Mouse (Mus musculus): Measurements from ENCODE around the gene Foxo4. TPM values are rescaled to one million over a fixed set of nuclear protein-coding genes. Genes with fewer than 3 reads are reported as not detected.

Foxo4 gene
- polyA plus RNA-seq (2015; fragmentation: Nextera tagmentation; extraction: Ambion mirVana), result 1.2 and 1.7 TPM in 2 replicates

- Histone ChIP-seq H3K4me3 (ENCODE audit: low read depth, low read length) (peak within 1 kb of the TSS; percentile 72), H3K4me1 (ENCODE audit: control insufficient read depth, low read depth, low read length) (peaks cover 3% of the 10 kb centered on the region), H3K36me3 (ENCODE audit: control insufficient read depth, insufficient read depth) (peaks cover 3% of the 10 kb centered on the region; the same call in 1 of the 2 replicates), H3K9ac (ENCODE audit: low read depth, low read length) (peak within 1 kb of the TSS; percentile 85), H3K9me3 (replicated peaks; ENCODE audit: control insufficient read depth, low read length) (no peaks in the 10 kb centered on the region), H3K27ac (ENCODE audit: low read length) (peak within 1 kb of the TSS; percentile 75), H3K4me2 (ENCODE audit: low read depth, low read length) (peak within 1 kb of the TSS; percentile 68), H3K27me3 (ENCODE audit: control insufficient read depth, insufficient read depth, low read depth, low read length) (no peaks in the 10 kb centered on the region)
- ATAC-seq (ENCODE audit: low read depth), result peak; percentile 93
- WGBS (ENCODE audit: insufficient replicate concordance), result 17% methylated on average over 46 of the region's 47 CpGs
Observed at GRCm38 (mm10) chrX:101253952-101254729, at the start of gene Foxo4. Gene Foxo4 (plus strand): TSS chrX:101254528.

GRCm38 (mm10) chrX:101221834-101222795 is 32.2 kb upstream of the Foxo4 start, which contains the start of gene Snx12:
Gene Snx12 (minus strand): TSS chrX:101222563.
- Histone ChIP-seq H3K27ac (ENCODE audit: low read length) (peak within 1 kb of the TSS; percentile 48; the same call in 1 of the 2 replicates), H3K4me3 (ENCODE audit: low read depth, low read length) (peak within 1 kb of the TSS; percentile 68), H3K4me1 (ENCODE audit: control insufficient read depth, low read depth, low read length) (no peaks in the 10 kb centered on the region), H3K9ac (ENCODE audit: low read depth, low read length) (peak within 1 kb of the TSS; percentile 61), H3K27me3 (ENCODE audit: control insufficient read depth, insufficient read depth, low read depth, low read length) (no peaks in the 10 kb centered on the region; the same call in 1 of the 2 replicates), H3K9me3 (replicated peaks; ENCODE audit: control insufficient read depth, low read length) (no peaks in the 10 kb centered on the region), H3K36me3 (ENCODE audit: control insufficient read depth, insufficient read depth) (no peaks in the 10 kb centered on the region), H3K4me2 (ENCODE audit: low read depth, low read length) (peak within 1 kb of the TSS; percentile 53)
- ATAC-seq (ENCODE audit: low read depth), result peak; percentile 93
- WGBS (ENCODE audit: insufficient replicate concordance), result 16% methylated on average over 55 of the region's 55 CpGs

DNA sequence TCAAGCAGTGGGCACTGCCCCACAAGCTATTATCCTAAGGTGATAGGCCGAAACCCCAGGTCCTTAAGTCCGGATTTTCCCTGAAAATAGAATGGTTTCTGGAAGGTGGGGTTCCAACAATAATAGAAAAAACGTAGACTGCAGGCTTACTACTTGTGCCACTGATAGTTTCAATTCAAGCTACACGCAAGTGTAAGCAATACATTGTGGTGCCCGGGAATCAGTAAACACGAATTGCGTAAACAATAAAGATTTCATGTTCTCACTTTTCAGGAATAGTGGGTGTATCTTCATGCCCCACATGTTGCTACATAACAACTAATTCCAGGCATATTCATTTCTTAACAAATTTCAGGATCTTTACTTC is 31.5 kb upstream of the Foxo4 start:
- H3K27ac ChIP-seq (ENCODE audit: low read length), result no peak overlapping the region
- H3K4me1 ChIP-seq (ENCODE audit: control insufficient read depth, low read depth, low read length), result no peaks in the 10 kb centered on the region
- peak overlapping the region; percentile 53 for H3K4me2 ChIP-seq (ENCODE audit: low read depth, low read length)
- ATAC-seq (ENCODE audit: low read depth), result no peak
- no peaks in the 10 kb centered on the region for H3K9me3 ChIP-seq (replicated peaks; ENCODE audit: control insufficient read depth, low read length)
- no peaks in the 10 kb centered on the region for H3K36me3 ChIP-seq (ENCODE audit: control insufficient read depth, insufficient read depth)
- H3K9ac ChIP-seq (ENCODE audit: low read depth, low read length), result peak overlapping the region; percentile 61; the same call in 1 of the 2 replicates
- H3K27me3 ChIP-seq (ENCODE audit: control insufficient read depth, insufficient read depth, low read depth, low read length), result no peaks in the 10 kb centered on the region; the same call in 1 of the 2 replicates
- H3K4me3 ChIP-seq (ENCODE audit: low read depth, low read length), result peak overlapping the region; percentile 68
- WGBS (ENCODE audit: insufficient replicate concordance), result 37% methylated on average over 7 of the region's 7 CpGs

GRCm38 (mm10) chrX:101245011-101245410 is 9.3 kb upstream of the Foxo4 start:
- no peak overlapping the region for H3K9ac ChIP-seq (ENCODE audit: low read depth, low read length)
- H3K4me2 ChIP-seq (ENCODE audit: low read depth, low read length), result no peak overlapping the region
- WGBS (ENCODE audit: insufficient replicate concordance), result 23% methylated on average over 1 of the region's 1 CpGs
- H3K9me3 ChIP-seq (replicated peaks; ENCODE audit: control insufficient read depth, low read length), result no peaks in the 10 kb centered on the region
- H3K27me3 ChIP-seq (ENCODE audit: control insufficient read depth, insufficient read depth, low read depth, low read length), result peaks cover 9% of the 10 kb centered on the region; the same call in 1 of the 2 replicates
- H3K4me3 ChIP-seq (ENCODE audit: low read depth, low read length), result no peak overlapping the region
- H3K36me3 ChIP-seq (ENCODE audit: control insufficient read depth, insufficient read depth), result no peaks in the 10 kb centered on the region
- ATAC-seq (ENCODE audit: low read depth), result no peak
- H3K27ac ChIP-seq (ENCODE audit: low read length), result no peak overlapping the region
- no peaks in the 10 kb centered on the region for H3K4me1 ChIP-seq (ENCODE audit: control insufficient read depth, low read depth, low read length)

- WGBS (ENCODE audit: insufficient replicate concordance), result 11% methylated on average over 26 of the region's 26 CpGs
- peak overlapping the region; percentile 68 for H3K4me2 ChIP-seq (ENCODE audit: low read depth, low read length)
- no peaks in the 10 kb centered on the region for H3K9me3 ChIP-seq (replicated peaks; ENCODE audit: control insufficient read depth, low read length)
- peaks cover 6% of the 10 kb centered on the region for H3K36me3 ChIP-seq (ENCODE audit: control insufficient read depth, insufficient read depth)
- H3K4me3 ChIP-seq (ENCODE audit: low read depth, low read length), result peak overlapping the region; percentile 72
- no peaks in the 10 kb centered on the region for H3K27me3 ChIP-seq (ENCODE audit: control insufficient read depth, insufficient read depth, low read depth, low read length)
- peaks cover 3% of the 10 kb centered on the region for H3K4me1 ChIP-seq (ENCODE audit: control insufficient read depth, low read depth, low read length)
- peak overlapping the region; percentile 75 for H3K27ac ChIP-seq (ENCODE audit: low read length)
- ATAC-seq (ENCODE audit: low read depth), result peak; percentile 10; the same call in 1 of the 2 replicates
- peak overlapping the region; percentile 85 for H3K9ac ChIP-seq (ENCODE audit: low read depth, low read length)
Observed at GRCm38 (mm10) chrX:101254740-101255139, 412 bp downstream of the Foxo4 start.

GRCm38 (mm10) chrX:101256603-101257002 is 2.3 kb downstream of the Foxo4 start:
- no peak overlapping the region for H3K4me2 ChIP-seq (ENCODE audit: low read depth, low read length)
- H3K36me3 ChIP-seq (ENCODE audit: control insufficient read depth, insufficient read depth), result peaks cover 6% of the 10 kb centered on the region
- H3K27me3 ChIP-seq (ENCODE audit: control insufficient read depth, insufficient read depth, low read depth, low read length), result no peaks in the 10 kb centered on the region
- no peaks in the 10 kb centered on the region for H3K9me3 ChIP-seq (replicated peaks; ENCODE audit: control insufficient read depth, low read length)
- no peak overlapping the region for H3K9ac ChIP-seq (ENCODE audit: low read depth, low read length)
- H3K4me3 ChIP-seq (ENCODE audit: low read depth, low read length), result no peak overlapping the region
- no peak overlapping the region for H3K27ac ChIP-seq (ENCODE audit: low read length)
- H3K4me1 ChIP-seq (ENCODE audit: control insufficient read depth, low read depth, low read length), result peaks cover 6% of the 10 kb centered on the region
- ATAC-seq (ENCODE audit: low read depth), result no peak
- 77% methylated on average over 13 of the region's 13 CpGs for WGBS (ENCODE audit: insufficient replicate concordance)

DNA sequence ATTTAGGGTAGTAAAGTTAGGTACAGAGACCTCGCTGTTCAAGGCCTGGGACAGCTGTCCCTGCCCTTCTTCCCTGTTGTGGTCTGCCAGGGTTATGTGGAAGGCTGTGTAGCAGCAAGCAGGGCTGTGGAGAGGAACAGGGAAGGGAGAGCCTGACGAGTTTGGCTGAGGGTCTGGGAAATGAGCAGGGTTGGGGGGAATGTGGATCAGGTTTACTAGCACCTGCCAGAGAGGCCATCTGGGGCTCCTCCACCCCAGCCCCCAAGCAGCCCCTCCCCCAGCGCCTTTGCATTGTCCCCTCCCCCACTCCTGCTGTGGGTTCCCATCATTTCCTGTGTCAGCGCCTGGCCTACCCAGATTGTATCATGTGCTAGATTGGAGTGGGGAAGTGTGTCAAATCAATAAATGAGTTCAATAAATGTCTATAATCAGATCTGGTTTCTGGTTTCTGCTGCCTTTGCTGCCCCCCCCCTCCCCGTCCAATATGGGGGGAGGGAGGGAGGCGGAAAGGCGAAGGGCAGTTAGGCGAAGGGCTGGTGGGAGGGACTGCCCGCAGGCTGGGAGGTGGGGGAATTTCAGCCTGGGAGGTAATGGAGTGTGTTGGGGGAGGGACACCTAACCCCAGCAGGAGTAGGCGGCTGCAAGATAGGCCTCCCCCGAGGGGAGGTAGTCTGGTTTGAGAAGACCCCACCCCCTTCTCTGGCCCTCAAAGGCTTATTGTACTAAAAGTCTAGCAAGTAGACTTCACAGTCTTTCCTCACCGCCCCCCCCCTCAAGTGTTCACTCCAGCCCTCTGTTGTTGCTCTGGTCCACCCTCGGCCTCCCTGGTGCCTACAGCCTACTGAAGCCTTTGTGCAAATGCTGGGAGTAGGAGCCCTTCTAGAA is 6.4 kb downstream of the Foxo4 start:
- Histone ChIP-seq H3K27ac (ENCODE audit: low read length) (no peak overlapping the region; the same call in 1 of the 2 replicates), H3K4me2 (ENCODE audit: low read depth, low read length) (no peak overlapping the region), H3K36me3 (ENCODE audit: control insufficient read depth, insufficient read depth) (peaks cover 6% of the 10 kb centered on the region), H3K4me1 (ENCODE audit: control insufficient read depth, low read depth, low read length) (peaks cover 3% of the 10 kb centered on the region), H3K4me3 (ENCODE audit: low read depth, low read length) (no peak overlapping the region), H3K27me3 (ENCODE audit: control insufficient read depth, insufficient read depth, low read depth, low read length) (no peaks in the 10 kb centered on the region; the same call in 1 of the 2 replicates), H3K9me3 (replicated peaks; ENCODE audit: control insufficient read depth, low read length) (no peaks in the 10 kb centered on the region), H3K9ac (ENCODE audit: low read depth, low read length) (no peak overlapping the region)
- WGBS (ENCODE audit: insufficient replicate concordance), result 24% methylated on average over 13 of the region's 13 CpGs
- no peak for ATAC-seq (ENCODE audit: low read depth)

DNA sequence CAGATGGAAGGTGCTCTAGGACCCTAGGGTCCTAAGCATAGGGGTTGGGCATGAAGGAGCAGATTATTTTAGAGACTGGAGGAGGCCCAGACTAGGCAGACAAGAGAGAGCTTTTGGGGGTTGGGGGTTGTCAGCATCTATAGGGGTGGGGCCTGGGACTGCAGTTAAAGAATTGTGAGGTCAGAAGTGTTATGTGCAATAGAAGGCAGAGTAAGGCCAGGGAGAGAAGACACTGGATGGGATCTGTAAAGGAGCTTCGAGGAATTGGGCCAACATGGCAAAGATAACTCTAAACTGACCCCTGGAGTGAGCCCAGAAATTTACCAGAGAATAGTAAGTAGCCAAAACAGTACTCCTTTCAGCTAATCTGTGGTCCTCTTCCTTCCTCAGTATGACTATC is 9.6 kb downstream of the Foxo4 start, which contains the start of gene Gm614:
Gene Gm614, minus strand, starts transcription at position 101 of the 400 bp plus-strand sequence.
- Histone ChIP-seq H3K9me3 (replicated peaks; ENCODE audit: control insufficient read depth, low read length) (no peaks in the 10 kb centered on the region), H3K9ac (ENCODE audit: low read depth, low read length) (no peak within 1 kb of the TSS), H3K27ac (ENCODE audit: low read length) (no peak within 1 kb of the TSS), H3K4me1 (ENCODE audit: control insufficient read depth, low read depth, low read length) (peaks cover 2% of the 10 kb centered on the region; the same call in 1 of the 2 replicates), H3K4me3 (ENCODE audit: low read depth, low read length) (no peak within 1 kb of the TSS), H3K4me2 (ENCODE audit: low read depth, low read length) (no peak within 1 kb of the TSS), H3K27me3 (ENCODE audit: control insufficient read depth, insufficient read depth, low read depth, low read length) (no peaks in the 10 kb centered on the region; the same call in 1 of the 2 replicates), H3K36me3 (ENCODE audit: control insufficient read depth, insufficient read depth) (peaks cover 3% of the 10 kb centered on the region)
- WGBS (ENCODE audit: insufficient replicate concordance), result 33% methylated on average over 1 of the region's 1 CpGs
- ATAC-seq (ENCODE audit: low read depth), result no peak

Measured in liver, embryonic 16.5 days (tissue).